Mouse (Mus musculus) testis, adult 2 months (tissue): ENCODE data around the gene Fbn1.

Source experiments
- CTCF ChIP-seq: fragments of 200-500 bp; IDR thresholded peaks from 2 replicates; pipeline ENCODE4 v1.5.1; 2012; ENCODE audit warnings: low read depth, mild to moderate bottlenecking, inconsistent platforms, low read length, moderate library complexity; ENCODE audit not compliant: control insufficient read depth, insufficient read depth, insufficient replicate concordance
- POLR2A ChIP-seq: fragments of 200-500 bp; IDR thresholded peaks from 2 replicates; pipeline ENCODE4 v1.6.1; 2012; ENCODE audit warnings: low read depth, mild to moderate bottlenecking, inconsistent platforms, low read length, moderate library complexity; ENCODE audit not compliant: control insufficient read depth

DNA sequence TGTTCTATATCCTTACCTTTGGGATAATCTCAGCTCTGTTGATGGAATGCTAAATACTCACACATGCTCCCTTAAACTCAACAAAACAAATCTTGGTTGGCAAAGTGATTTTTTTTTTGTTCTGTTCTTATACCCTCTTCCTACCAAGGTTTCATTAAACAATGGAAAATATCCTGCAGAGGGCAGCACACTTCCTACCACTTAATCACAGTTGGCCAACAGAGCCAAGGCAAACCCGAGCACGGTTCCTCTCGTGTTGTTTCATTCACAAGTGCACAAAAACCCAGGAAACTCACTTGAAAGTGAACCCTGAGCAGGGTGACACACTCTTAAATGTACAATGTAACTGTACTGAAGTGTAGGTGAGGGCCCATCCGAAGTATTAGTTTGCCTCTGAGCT, 173.6 kb downstream of the Fbn1 start:
- TF ChIP-seq POLR2A (no peak), CTCF (no peak)
